Mouse (Mus musculus): ENCODE measurements around the gene Cd55b.
"Not testable (repeated sequence)": the region's sequence is repeated elsewhere in the genome, so short reads cannot be mapped to it uniquely, and the experiment has no call there.

Cd55b gene

DNA sequence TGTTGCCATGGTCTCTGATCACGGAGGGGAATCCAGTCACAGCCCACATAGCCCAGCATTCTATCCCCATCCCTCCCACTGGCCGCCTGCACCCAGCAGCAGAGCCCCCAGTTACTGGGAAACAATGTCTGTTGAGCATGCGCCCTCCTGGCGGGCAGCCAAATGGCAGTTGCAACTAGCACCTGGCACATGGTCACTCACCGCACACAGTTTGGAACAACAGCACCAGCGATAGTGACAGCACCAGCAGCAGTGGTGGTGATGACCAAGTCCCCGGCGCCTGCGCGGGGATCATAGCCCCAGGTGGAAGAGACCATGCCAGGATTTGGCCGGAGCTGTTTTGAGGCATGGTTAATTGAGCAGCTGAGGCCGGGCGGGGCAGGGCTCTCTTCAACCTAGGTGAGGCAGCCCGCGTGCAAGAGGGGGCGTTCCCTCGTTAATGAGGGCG, at the start of gene Cd55b:
TSS of gene Cd55b (minus strand) at position 346 of the 448 bp plus-strand sequence.
- peak; percentile 36; the same call in 1 of the 2 replicates for ATAC-seq (ENCODE audit: insufficient number of reproducible peaks, low FRiP score, low TSS enrichment)

DNA sequence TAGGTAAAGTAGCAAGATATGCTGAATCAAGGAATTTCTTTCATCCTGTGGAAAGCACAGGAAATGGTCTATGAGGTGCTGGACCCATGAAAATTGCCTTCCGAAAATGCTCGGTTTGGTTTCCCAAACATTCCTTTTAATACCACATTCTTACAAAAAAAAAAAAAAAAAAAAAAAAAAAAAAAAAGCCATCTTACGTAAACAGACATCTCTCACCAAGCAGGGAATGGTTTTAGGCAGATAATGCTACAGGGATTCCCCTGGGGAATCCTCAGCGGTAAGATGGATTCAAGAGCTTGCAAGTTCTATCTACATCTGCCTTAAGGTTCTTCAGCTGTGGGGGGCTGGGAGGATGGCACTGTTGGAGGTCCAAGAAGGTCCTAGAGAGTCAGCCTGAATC, 47.3 kb upstream of the Cd55b start:
- ATAC-seq (ENCODE audit: insufficient number of reproducible peaks, low FRiP score, low TSS enrichment), result no peak

GRCm38 (mm10) chr1:130467453-130467852, 44.6 kb upstream of the Cd55b start:
- ATAC-seq (ENCODE audit: insufficient number of reproducible peaks, low FRiP score, low TSS enrichment), result no peak

DNA sequence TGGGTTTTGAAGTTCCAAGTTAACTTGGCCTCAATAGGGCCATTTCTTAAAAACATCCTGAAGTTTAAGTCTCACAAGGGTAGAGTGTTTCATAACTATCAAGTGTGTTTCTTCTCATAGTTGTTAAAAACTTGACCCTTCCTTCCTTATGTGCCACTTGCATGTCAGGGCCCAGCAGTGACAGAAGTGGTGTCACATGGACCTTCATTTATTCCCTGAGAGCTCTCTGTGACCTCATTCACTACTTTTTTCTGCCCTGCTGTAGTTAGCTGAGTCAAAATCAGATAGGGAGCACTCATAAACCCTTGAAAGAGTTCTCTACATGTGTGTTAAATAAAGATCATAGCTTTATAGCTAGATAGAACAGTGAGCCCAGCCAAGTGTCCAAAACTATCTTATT, 41.4 kb upstream of the Cd55b start:
- no peak for ATAC-seq (ENCODE audit: insufficient number of reproducible peaks, low FRiP score, low TSS enrichment)

DNA sequence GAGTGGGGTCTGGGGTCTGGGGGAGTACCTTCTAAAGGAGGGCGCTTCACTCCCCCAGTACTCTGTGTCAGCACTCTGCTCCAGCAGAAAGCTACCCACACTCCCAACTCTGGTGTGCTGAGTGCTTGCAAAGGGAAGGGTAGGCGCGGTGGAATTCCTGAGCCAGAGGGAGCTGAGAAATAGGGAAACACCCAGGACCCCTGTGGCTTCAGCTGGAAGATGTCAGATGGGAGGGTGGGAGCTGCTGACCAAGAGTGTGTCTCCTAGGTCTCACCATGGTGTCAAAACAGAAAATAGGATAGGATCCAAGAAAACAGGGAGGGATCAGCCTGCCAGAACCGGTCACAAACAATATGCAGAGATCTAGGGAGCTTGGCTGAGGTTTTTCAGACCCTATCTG, 40.1 kb upstream of the Cd55b start:
- ATAC-seq (ENCODE audit: insufficient number of reproducible peaks, low FRiP score, low TSS enrichment), result peak; percentile 57

DNA sequence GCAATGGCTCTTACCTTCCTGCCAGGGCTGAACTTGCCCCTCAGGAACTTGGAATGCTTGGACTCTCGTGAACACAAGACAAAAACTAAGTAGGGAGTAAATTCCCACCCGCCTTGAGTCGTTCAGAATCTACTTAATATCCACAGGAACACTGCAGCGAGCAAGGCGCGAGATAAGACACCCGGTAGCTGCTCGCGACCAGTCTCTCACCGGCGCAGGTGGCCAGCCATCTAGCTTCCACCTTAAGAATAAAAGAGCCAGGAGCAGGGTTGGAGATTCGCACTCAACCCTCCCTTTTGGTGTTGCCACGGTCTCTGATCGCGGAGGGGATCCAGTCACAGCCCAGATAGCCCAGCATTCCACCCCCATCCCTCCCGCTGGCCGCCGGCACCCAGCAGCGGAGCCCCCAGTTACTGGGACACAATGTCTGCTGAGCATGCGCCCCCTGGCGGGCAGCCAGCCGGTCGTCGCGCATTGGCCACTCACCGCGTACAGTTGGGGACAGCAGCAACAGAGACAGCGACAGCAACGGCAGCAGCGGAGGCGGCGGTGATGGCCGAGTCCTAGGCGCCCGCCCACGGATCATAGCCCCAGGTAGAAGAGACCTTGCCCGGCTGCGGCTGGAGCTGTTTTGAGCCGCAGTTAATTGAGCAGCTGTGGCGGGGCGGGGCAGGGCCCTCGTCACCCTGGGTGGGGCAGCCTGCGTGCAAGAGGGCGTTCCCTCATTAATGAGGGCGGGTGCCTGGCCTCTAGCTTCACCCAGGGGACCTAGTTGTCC, 39.5 kb upstream of the Cd55b start, which contains the start of gene Cd55:
TSS of gene Cd55 (minus strand) at position 661 of the 778 bp plus-strand sequence.
- ATAC-seq (ENCODE audit: insufficient number of reproducible peaks, low FRiP score, low TSS enrichment), result peak; percentile 73

DNA sequence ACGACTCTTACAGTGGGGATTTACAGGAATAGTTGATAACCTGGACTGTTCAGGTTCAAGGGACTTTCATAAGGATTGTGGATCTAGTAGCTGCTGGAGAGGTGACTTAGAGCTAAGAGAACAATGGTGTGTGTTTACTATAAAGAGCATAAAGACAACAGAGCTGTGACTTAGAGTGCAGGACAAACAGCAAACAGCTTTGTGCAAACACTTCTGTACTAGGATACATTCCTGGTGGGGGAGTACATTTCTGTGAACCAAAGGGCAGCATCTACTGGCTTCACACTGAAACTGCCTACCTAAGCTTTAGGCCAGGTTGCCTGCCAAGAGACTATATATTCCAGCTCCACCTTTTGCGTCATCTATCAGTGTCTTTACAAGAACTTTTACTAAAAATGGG, 32.3 kb upstream of the Cd55b start:
- ATAC-seq (ENCODE audit: insufficient number of reproducible peaks, low FRiP score, low TSS enrichment), result no peak

DNA sequence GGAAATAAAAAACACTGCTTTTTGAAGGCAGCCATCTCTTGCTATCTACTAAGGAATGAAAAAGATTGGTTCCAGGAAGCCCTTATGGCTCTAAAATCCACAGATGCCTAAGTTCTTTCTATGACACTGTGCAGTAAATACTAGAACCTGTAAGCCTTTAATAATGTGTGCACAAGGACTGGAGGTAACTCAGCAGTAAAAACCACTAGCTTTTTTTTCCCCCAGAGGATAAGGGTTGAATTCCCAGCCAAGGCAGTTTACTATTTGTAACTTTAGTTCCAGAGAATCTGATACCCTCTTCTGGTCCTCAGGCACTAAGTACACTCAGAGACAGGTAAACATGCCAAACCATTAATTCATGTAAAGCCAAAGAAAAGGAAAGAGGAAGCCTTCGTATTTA, 20.1 kb upstream of the Cd55b start:
- not testable (repeated sequence) for ATAC-seq (ENCODE audit: insufficient number of reproducible peaks, low FRiP score, low TSS enrichment)

- ATAC-seq (ENCODE audit: insufficient number of reproducible peaks, low FRiP score, low TSS enrichment), result no peak
Measured at GRCm38 (mm10) chr1:130430920-130431319, 8.1 kb upstream of the Cd55b start.

GRCm38 (mm10) chr1:130428667-130429066, 5.9 kb upstream of the Cd55b start:
- ATAC-seq (ENCODE audit: insufficient number of reproducible peaks, low FRiP score, low TSS enrichment), result not testable (repeated sequence)

GRCm38 (mm10) chr1:130427175-130427853, 4.5 kb upstream of the Cd55b start:
- not testable (repeated sequence) for ATAC-seq (ENCODE audit: insufficient number of reproducible peaks, low FRiP score, low TSS enrichment)

DNA sequence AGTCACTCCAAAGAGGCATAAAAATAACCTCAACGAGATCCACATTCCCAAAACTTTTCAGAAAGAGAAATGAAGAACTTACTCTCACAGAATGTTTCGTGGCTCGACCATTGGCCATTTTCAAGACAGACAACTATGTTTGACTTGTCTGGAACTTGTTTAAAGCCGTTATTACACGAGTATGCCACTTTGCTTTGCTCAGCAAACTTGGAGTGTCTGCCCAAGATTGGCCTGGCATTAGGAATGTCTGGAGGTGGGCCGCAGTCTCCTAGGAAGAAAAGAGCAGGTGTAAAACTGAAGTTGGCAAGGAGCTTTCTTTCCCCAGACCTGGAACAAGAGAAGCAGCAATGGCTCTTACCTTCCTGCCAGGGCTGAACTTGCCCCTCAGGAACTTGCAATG, 776 bp downstream of the Cd55b start:
- ATAC-seq (ENCODE audit: insufficient number of reproducible peaks, low FRiP score, low TSS enrichment), result not testable (repeated sequence)

DNA sequence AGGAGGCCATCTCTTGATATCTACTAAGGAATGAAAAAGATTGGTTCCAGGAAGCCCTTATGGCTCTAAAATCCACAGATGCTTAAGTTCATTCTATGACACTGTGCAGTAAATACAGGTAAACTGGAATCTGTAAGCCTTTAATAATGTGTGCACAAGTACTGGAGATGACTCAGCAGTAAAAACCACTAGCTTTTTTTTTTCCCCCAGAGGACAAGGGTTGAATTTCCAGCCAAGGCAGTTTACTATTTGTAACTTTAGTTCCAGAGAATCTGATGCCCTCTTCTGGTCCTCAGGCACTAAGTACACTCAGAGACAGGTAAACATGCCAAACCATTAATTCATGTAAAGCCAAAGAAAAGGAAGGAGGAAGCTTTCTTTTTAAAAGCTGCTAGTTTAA, 25.7 kb downstream of the Cd55b start:
- not testable (repeated sequence) for ATAC-seq (ENCODE audit: insufficient number of reproducible peaks, low FRiP score, low TSS enrichment)

DNA sequence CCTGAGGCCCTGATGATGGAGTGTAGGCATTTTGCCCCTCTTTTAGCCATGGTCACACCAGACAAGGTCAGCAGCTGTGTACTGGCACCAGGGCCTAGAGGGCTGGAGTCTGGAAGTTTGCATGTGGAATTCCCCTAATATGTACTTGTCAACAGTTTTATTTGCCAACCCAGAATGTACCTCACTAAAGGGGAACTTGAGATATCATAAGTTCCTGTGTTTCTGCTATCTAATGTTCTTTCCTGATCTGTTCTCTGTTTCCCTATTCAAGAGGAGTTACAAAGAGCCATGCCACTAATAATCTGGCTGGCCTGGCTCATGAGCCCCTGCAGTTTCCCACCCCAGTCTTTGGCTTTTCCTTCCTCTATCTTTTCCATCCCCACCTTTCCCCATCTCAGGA, 35.5 kb downstream of the Cd55b start:
- ATAC-seq (ENCODE audit: insufficient number of reproducible peaks, low FRiP score, low TSS enrichment), result not testable (repeated sequence)

GRCm38 (mm10) chr1:130377726-130378429, 44.9 kb downstream of the Cd55b start:
- no peak for ATAC-seq (ENCODE audit: insufficient number of reproducible peaks, low FRiP score, low TSS enrichment)

- ATAC-seq (ENCODE audit: insufficient number of reproducible peaks, low FRiP score, low TSS enrichment), result no peak
Measured at GRCm38 (mm10) chr1:130374173-130374785, 48.5 kb downstream of the Cd55b start.

DNA sequence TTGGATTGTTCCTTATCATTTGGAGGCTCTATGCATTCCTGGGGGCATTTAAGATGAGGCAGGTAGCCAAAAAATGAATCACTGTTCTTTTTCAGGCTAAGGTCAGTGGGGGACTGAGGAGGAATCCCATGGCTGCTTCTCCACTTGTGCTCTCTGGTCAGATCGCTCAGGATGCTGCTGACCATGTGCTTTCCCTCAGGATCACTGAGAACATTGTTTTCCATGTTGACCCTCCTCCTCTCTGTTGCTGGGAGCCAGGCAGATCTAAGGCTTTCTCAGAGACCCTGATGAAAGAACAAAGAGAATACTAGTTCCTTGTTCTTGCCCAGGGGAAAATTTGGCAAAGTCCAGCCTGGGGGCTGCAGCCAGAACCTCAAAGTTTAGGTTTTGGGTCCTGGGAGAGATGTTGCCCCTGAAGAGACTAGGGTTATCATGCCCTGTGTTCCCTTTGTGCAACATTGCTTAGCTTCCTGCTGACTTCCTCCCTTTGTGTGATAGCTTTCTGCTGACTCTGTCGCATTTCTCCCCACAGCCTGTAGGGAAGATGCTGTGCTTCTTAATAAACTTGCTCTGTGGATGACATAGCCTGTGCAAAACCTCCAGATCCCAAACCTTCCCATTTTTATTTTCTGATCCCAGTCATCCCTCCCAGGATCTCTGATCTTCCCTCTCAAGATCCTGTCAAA, 49.3 kb downstream of the Cd55b start:
- ATAC-seq (ENCODE audit: insufficient number of reproducible peaks, low FRiP score, low TSS enrichment), result no peak

GRCm38 (mm10) chr1:130371895-130372528, 50.8 kb downstream of the Cd55b start:
- peak; percentile 57; the same call in 1 of the 2 replicates for ATAC-seq (ENCODE audit: insufficient number of reproducible peaks, low FRiP score, low TSS enrichment)

GRCm38 (mm10) chr1:130371291-130371690, 51.5 kb downstream of the Cd55b start:
- no peak for ATAC-seq (ENCODE audit: insufficient number of reproducible peaks, low FRiP score, low TSS enrichment)
